Mouse (Mus musculus): ENCODE measurements around the gene Med22.

DNA sequence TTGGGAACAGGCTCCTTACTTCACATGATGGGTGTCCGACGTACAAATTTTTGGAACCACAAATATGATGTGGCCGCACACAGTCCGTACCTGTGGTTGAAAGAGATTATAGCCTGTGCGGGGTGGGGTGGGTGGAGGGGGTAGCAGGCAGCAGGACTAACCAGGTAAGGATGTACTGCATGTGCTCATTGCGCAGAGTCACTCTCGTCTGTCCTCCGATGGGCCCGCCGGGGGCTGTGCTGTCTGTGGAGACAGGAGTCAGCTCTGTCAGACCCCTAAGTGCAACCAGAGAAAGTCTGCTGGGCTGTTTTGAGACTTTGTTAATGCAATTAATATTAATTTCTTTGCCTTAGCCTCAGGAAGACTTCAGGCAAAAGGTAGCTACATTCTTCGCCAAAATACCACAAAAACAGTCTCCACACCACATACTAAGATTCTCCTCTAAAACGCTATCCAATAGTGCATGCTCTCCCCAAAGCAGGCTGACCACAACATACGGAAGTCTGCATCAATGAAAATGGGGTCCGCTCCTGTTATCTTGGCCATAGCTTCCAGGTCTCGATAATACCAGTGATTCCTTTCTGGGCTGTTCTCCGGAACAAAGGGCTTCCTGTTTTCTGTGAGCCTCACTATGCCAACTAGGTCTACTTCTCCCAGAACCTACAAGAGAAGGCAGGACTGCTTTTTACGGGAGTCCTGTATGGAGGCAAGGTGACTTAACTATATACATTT, 3.1 kb upstream of the Med22 start:
- TF ChIP-seq POLR2A (IDR thresholded peaks at IDR 0.05; ENCODE audit: control insufficient read depth, extremely low read depth, insufficient read depth, low read length, poor library complexity), result no peak
- TF ChIP-seq CTCF (IDR thresholded peaks at IDR 0.05; ENCODE audit: borderline replicate concordance, control insufficient read depth, extremely low read depth, insufficient read depth, low read length, poor library complexity), result no peak
